Mouse (Mus musculus) myocyte (in vitro differentiated cells): ENCODE data around the gene Cox20. TPM values are rescaled to one million over a fixed set of nuclear protein-coding genes. Genes with fewer than 3 reads are reported as not detected.
"Not testable (repeated sequence)": the region's sequence is repeated elsewhere in the genome, so short reads cannot be mapped to it uniquely, and the experiment has no call there.

Source experiments
- H3K27me3 ChIP-seq: one replicate; pipeline ENCODE4 v1.6.1; 2011; ENCODE audit not compliant: control insufficient read depth, insufficient read depth, insufficient read length
- H3K36me3 ChIP-seq: one replicate; pipeline ENCODE4 v1.6.1; 2011; ENCODE audit not compliant: control insufficient read depth, insufficient read depth
- H3K4me2 ChIP-seq: one replicate; pipeline ENCODE4 v1.6.1; 2011; ENCODE audit warnings: low read depth, control low read depth
- H3K4me3 ChIP-seq: one replicate; pipeline ENCODE4 v1.5.1; 2011; ENCODE audit warnings: mild to moderate bottlenecking, control low read depth, moderate library complexity
- H3K79me2 ChIP-seq: one replicate; pipeline ENCODE4 v1.6.1; 2011; ENCODE audit not compliant: control insufficient read depth, insufficient read depth
- H3ac ChIP-seq: one replicate; pipeline ENCODE4 v1.6.1; 2011; ENCODE audit not compliant: control insufficient read depth, insufficient read length
- CEBPB ChIP-seq: IDR thresholded peaks from 2 replicates; pipeline ENCODE4 v1.6.1; 2011; ENCODE audit warnings: mild to moderate bottlenecking, moderate library complexity; ENCODE audit not compliant: poor library complexity, insufficient read depth, severe bottlenecking
- E2F4 ChIP-seq: IDR thresholded peaks from one replicate; pipeline ENCODE4 v1.6.1; 2011; ENCODE audit warnings: mild to moderate bottlenecking, control low read depth, moderate library complexity; ENCODE audit not compliant: insufficient read depth
- MAX ChIP-seq: IDR thresholded peaks from one replicate; pipeline ENCODE4 v1.6.1; 2011; ENCODE audit warnings: low read depth, mild to moderate bottlenecking, control low read depth
- MYOD1 ChIP-seq, 3 experiments: IDR thresholded peaks; one replicate each; pipeline ENCODE4 v1.6.1; 2011; ENCODE audit warnings: control low read depth in 2 of 3, low read depth in 2 of 3, mild to moderate bottlenecking in 2 of 3, moderate library complexity in 1 of 3; ENCODE audit not compliant: insufficient read length in 2 of 3, control insufficient read depth in 1 of 3
- MYOG ChIP-seq, 3 experiments: IDR thresholded peaks; one replicate each; pipeline ENCODE4 v1.6.1; 2011; ENCODE audit warnings: control low read depth in 2 of 3, low read depth in 2 of 3, mild to moderate bottlenecking in 2 of 3; ENCODE audit not compliant: insufficient read length in 2 of 3, control insufficient read depth in 1 of 3, insufficient read depth in 1 of 3
- POLR2A ChIP-seq: IDR thresholded peaks from one replicate; pipeline ENCODE4 v1.6.1; 2011; ENCODE audit warnings: low read depth, mild to moderate bottlenecking, control low read depth, moderate library complexity; ENCODE audit not compliant: insufficient read length
- POLR2AphosphoS2 ChIP-seq: IDR thresholded peaks from one replicate; pipeline ENCODE4 v1.6.1; 2011; ENCODE audit warnings: low read depth, control low read depth; ENCODE audit not compliant: insufficient read length
- REST ChIP-seq: IDR thresholded peaks from one replicate; pipeline ENCODE4 v1.6.1; 2011; ENCODE audit warnings: mild to moderate bottlenecking, control low read depth, moderate library complexity; ENCODE audit not compliant: insufficient read depth, insufficient read length
- SRF ChIP-seq: IDR thresholded peaks from one replicate; pipeline ENCODE4 v1.6.1; 2011; ENCODE audit warnings: low read depth; ENCODE audit not compliant: control insufficient read depth, insufficient read length
- TCF12 ChIP-seq: IDR thresholded peaks from one replicate; pipeline ENCODE4 v1.6.1; 2011; ENCODE audit warnings: mild to moderate bottlenecking, control low read depth; ENCODE audit not compliant: poor library complexity, insufficient read depth, severe bottlenecking
- TCF3 ChIP-seq: IDR thresholded peaks from one replicate; pipeline ENCODE4 v1.6.1; 2011; ENCODE audit warnings: low read depth, control low read depth; ENCODE audit not compliant: insufficient read length
- USF1 ChIP-seq: IDR thresholded peaks from one replicate; pipeline ENCODE4 v1.6.1; 2011; ENCODE audit warnings: low read depth, mild to moderate bottlenecking, control low read depth, moderate library complexity
- polyA plus RNA-seq: library from polyadenylated mRNA; unstranded; fragments of >200 nt; fragmentation: generic; extraction: Trizol; gene quantifications from one replicate; pipeline ENCODE4 v1.2.1, GENCODE M21; 2012; ENCODE audit warnings: missing spikeins

The Cox20 gene
- polyA plus RNA-seq, 1 experiment = 67.2 TPM

DNA sequence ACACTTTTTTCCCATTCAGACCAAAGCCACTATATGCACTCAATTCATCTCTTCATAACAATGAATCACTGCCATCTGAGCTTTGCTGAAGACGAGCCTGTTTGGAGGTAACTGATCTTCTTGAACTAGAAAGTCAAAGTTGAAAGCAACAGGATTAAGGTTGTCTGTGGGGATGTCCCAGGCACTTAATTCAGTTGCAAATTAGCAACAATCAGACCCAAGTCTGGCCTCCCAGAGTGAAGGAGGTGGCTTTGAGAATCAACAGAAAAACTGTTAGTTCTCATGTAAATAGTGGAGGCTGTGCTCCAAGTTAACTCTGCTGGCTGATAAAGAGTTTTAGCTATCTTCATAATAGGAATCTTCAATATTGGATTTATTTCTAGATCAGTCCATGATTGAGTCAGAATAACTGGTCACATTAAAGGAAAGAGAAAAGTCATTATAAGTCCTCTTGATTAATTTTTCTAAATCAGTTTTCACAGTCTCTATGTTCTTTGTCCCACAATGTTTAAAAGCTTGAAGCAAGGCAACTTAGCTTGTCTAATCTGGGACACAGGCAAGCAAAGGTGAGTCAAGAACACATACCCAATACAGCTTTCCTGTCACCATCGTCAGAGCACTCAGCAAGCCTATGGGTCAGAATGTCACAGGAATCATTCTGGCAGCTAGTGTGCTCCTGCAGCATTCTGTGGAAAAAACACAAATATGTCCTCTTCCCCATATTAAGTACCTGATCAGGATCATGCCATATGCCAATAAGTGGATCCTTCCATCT lies 34.8 kb upstream of the Cox20 start:
- no peak overlapping the region for H3K4me3 ChIP-seq
- no peak overlapping the region for H3K4me2 ChIP-seq
- no peaks in the 10 kb centered on the region for H3K79me2 ChIP-seq
- TF ChIP-seq MAX (no peak), CEBPB (no peak), POLR2AphosphoS2 (no peak), MYOD1 (IDR thresholded peaks at IDR 0.05; ENCODE audit: control insufficient read depth in 1 of 3, insufficient read length in 2 of 3, low read depth in 2 of 3) (no peak), POLR2A (no peak), TCF3 (no peak), E2F4 (no peak), MYOG (IDR thresholded peaks at IDR 0.05; ENCODE audit: control insufficient read depth in 1 of 3, insufficient read depth in 1 of 3, insufficient read length in 2 of 3, low read depth in 2 of 3) (no peak), REST (no peak), SRF (no peak)
- H3ac ChIP-seq = no peak overlapping the region
- H3K36me3 ChIP-seq = no peaks in the 10 kb centered on the region
- no peaks in the 10 kb centered on the region for H3K27me3 ChIP-seq

DNA sequence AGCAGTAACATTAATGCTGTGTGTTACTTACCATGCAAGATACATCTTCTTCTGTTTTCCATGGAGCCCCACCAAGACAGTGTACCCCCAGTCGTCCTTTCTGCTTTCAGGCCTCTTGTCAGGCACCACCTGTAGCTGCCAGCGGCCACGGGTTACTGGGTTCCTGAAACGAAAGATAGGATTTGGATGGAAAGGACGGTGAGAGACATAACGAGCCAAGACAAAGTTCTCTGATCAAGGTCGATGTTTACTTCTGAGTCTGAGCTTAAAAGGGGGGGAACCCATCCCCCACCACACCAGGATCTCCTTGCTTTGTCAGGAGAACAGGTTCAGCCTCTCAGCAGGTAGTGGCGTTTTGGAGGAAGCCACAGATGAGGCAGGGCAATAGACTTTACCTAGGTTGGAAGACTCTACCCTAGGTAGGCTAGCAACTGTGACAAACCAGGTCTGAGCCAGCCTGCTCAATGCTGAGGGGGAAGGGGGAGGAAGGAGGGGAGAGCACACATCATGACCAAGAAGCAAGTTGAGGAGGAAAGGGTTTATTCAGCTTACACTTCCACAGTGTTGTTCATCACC lies 31.2 kb upstream of the Cox20 start:
- TF ChIP-seq MYOD1 (IDR thresholded peaks at IDR 0.05; ENCODE audit: control insufficient read depth in 1 of 3, insufficient read length in 2 of 3, low read depth in 2 of 3) (no peak), E2F4 (no peak), TCF12 (no peak), MAX (no peak), REST (no peak), USF1 (no peak)
- H3K79me2 ChIP-seq = no peaks in the 10 kb centered on the region
- no peaks in the 10 kb centered on the region for H3K27me3 ChIP-seq
- no peak overlapping the region for H3K4me2 ChIP-seq
- H3ac ChIP-seq = no peak overlapping the region
- H3K4me3 ChIP-seq = no peak overlapping the region
- H3K36me3 ChIP-seq = no peaks in the 10 kb centered on the region

DNA sequence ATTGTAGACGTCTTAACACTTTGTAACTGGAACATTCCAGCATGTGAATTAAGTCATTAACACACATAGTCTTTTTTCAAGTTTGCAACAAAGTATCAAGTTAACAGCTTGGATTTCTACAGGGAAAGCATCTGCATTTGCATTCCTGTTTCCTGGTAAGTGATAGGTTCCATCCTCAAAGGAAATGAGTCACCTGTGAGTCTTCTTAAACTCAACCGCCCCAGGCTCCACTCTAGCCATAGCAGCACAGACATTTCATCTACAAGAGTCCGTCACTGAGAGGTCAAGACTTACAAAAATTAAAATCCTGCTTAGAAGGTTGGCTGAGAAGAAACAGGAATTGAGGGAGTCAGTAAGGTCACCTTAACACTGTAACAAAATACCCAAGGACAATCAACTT lies 27.2 kb upstream of the Cox20 start:
- Histone ChIP-seq H3ac (no peak overlapping the region), H3K79me2 (no peaks in the 10 kb centered on the region), H3K27me3 (no peaks in the 10 kb centered on the region), H3K4me3 (no peak overlapping the region), H3K4me2 (no peak overlapping the region), H3K36me3 (no peaks in the 10 kb centered on the region)
- no peak for TF ChIP-seq CEBPB
- TF ChIP-seq MAX = no peak
- TF ChIP-seq MYOD1 (IDR thresholded peaks at IDR 0.05; ENCODE audit: control insufficient read depth in 1 of 3, insufficient read length in 2 of 3, low read depth in 2 of 3) = no peak
- TF ChIP-seq POLR2A = no peak
- TF ChIP-seq MYOG (IDR thresholded peaks at IDR 0.05; ENCODE audit: control insufficient read depth in 1 of 3, insufficient read depth in 1 of 3, insufficient read length in 2 of 3, low read depth in 2 of 3) = no peak
- no peak for TF ChIP-seq TCF3
- TF ChIP-seq POLR2AphosphoS2 = no peak
- no peak for TF ChIP-seq TCF12
- TF ChIP-seq REST = no peak
- TF ChIP-seq SRF = no peak
- TF ChIP-seq E2F4 = no peak
- no peak for TF ChIP-seq USF1

DNA sequence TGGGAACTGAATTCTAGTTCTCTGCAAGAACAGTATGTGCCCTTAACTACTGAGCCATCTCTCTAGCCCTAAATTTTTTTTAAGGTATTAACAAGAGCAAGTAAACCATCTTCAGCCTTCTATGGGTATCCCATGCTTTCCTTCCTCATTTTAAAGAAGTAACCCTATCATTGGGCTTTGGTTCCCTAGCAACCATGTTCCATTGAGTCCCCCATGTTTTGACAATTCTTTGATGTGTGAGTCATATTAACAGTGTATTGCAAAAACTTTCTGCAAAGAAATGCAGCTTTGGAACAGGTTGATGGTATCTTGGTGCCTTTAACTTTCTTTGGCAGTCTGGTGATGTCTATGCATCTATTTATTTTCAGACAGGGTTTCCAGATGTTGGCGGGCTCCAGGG lies 24.9 kb upstream of the Cox20 start:
- no peak overlapping the region for H3K4me2 ChIP-seq
- H3K79me2 ChIP-seq = no peaks in the 10 kb centered on the region
- TF ChIP-seq USF1 (no peak), CEBPB (no peak), POLR2AphosphoS2 (no peak), TCF12 (no peak), MAX (no peak), REST (no peak), TCF3 (no peak), POLR2A (no peak), MYOD1 (IDR thresholded peaks at IDR 0.05; ENCODE audit: control insufficient read depth in 1 of 3, insufficient read length in 2 of 3, low read depth in 2 of 3) (no peak), SRF (no peak), MYOG (IDR thresholded peaks at IDR 0.05; ENCODE audit: control insufficient read depth in 1 of 3, insufficient read depth in 1 of 3, insufficient read length in 2 of 3, low read depth in 2 of 3) (no peak), E2F4 (no peak)
- H3K36me3 ChIP-seq = no peaks in the 10 kb centered on the region
- no peaks in the 10 kb centered on the region for H3K27me3 ChIP-seq
- no peak overlapping the region for H3ac ChIP-seq
- no peak overlapping the region for H3K4me3 ChIP-seq

DNA sequence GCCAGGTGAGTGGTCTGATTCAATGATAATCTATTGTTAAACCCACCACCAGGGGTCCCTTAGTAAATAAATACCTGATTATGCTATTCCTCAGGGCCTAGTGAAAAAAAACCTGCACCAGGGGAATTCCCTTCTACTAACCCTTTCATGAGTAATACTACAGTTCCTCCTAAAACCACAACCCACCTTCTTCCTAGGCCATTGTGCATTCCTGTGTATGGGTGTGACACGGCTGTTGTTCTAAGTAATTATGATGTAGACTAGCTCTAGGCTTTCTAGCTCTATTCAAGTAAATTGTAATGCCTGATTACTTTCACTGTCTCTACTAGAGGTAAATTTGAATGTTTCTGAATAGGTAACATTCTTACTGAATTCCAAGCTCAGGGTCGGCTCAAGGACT lies 17.7 kb upstream of the Cox20 start:
- not testable (repeated sequence) for H3K36me3 ChIP-seq, H3K4me3 ChIP-seq

More for the DNA sequence above, 17.7 kb upstream of the Cox20 start:
- not testable (repeated sequence) for H3K27me3 ChIP-seq, H3ac ChIP-seq, H3K79me2 ChIP-seq, H3K4me2 ChIP-seq
